Comparison of ENCODE assay signal across 9 mouse cellular contexts in the genomic region with DNA sequence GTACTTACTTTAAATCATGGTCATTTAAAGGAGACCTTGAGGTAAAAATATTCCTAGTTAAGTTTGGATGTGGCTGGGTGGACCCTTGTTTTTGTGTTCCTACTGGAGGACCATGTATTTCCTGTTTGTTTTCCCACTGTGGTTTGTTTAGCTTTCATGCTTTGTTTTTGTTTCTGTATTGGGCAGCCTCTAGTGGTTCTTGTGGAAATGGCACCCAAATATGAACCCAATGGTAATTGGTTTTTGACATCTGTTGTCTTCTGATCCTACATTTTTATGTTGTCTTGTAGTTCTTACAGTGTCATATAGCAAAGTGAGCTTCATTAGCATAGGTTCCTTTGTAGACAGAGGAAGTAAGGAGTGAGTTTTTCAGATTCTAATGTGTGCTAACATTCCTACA.
DNase-seq lines count a peak whose midpoint lies in the region; ATAC-seq and TF ChIP-seq lines count a peak whose summit lies in the region.
"Had no signal": no experiment of that assay in that cellular context is flagged by ENCODE, and none has a peak within 500 bp of the region (broad histone marks: within the 10 kb centered on the region; RNA-seq: fewer than 3 reads in every experiment).

No protein-coding gene starts in this region.

- no peaks in the 10 kb centered on the region; the same call in 1 of the 2 replicates for H3K4me1 ChIP-seq in lung, adult 2 months (ENCODE audit: control insufficient read depth, insufficient read depth, low read length)
- H3K4me1 ChIP-seq: embryonic facial prominence, embryonic 12.5 days had no signal

- peak; percentile 76 for ATAC-seq in activated CD4-positive, CD25-positive, alpha-beta regulatory T cell, adult 4 months

- peak; percentile 31 for DNase-seq in embryo, embryonic 10.5 days (ENCODE audit: low spot score)
- no peak for DNase-seq in embryo, embryonic 10 days (ENCODE audit: low spot score)
- DNase-seq in layer of hippocampus, adult 2 months (ENCODE audit: low spot score in 2 of 2): peak in 1 of 2 experiments; percentile 13
- no peak for DNase-seq in layer of hippocampus, postnatal 36 days
- DNase-seq in lung, adult 2 months: no peak
- no peak for DNase-seq in urinary bladder, postnatal 36 days (ENCODE audit: low spot score in 2 of 2)
- DNase-seq in ovary, postnatal 14 days (ENCODE audit: low spot score): no peak

- peak overlapping the region; percentile 32; the same call in 1 of the 2 replicates for H3K27ac ChIP-seq in layer of hippocampus, adult 2 months
- H3K27ac ChIP-seq: embryonic facial prominence, embryonic 12.5 days had no signal

- TF ChIP-seq CTCF in layer of hippocampus, adult 2 months (conservative IDR thresholded peaks at IDR 0.05): peak; percentile 96
- 0 out of 2 replicates have a peak, but pooled peaks have one; percentile 1 for TF ChIP-seq CTCF in lung, adult 2 months (IDR thresholded peaks at IDR 0.05; ENCODE audit: insufficient read depth, low read length)

- no peak overlapping the region for H3K4me3 ChIP-seq in layer of hippocampus, adult 2 months
- H3K4me3 ChIP-seq in lung, adult 2 months (replicated peaks; ENCODE audit: extremely low read depth, low read depth, low read length): no peak overlapping the region
- H3K4me3 ChIP-seq: embryonic facial prominence, embryonic 12.5 days had no signal

- no peak for TF ChIP-seq POLR2A in lung, adult 2 months (IDR thresholded peaks at IDR 0.05; ENCODE audit: borderline replicate concordance, extremely low read depth, low read depth, low read length)
